Mouse (Mus musculus): ENCODE results near the gene Ccdc82. TPM values are rescaled to one million over a fixed set of nuclear protein-coding genes. Genes with fewer than 3 reads are reported as not detected.

Ccdc82 gene
- polyA plus RNA-seq, 1 experiment, result 5.4 TPM

DNA sequence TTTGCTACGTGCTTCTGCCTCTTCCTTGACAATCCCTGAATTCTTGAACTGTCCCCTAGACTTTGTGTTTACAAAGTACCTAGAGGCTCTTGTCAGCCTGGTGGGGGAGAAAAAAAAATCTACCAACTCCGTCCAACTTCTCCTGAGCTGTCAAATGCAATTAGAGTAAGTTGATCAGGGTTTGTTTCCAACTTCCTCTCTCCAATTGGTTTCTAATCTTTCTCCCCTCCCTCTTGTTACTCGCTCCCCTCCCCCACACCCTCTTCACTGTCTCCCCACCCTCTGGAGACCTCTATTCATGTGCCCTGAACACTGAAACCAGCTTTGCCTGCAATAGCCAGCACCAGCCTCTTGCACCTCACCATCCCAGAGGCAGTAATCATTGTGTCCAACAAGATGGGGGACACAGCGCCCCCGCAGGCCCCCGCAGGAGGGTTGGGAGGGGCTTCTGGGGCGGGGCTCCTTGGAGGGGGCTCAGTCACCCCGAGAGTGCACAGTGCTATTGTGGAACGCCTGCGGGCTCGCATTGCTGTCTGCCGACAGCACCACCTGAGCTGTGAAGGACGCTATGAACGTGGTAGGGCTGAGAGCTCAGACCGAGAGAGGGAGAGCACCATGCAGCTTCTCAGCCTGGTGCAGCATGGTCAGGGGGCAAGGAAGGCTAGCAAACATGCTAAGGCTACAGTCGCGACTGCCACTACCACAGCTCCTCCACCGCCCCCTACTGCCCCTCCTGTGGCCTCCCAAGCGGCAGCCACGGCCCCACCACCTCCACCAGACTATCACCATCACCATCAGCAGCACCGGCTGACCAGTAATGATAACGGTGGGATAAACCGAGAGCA lies 51.1 kb downstream of the Ccdc82 start, which contains the start of gene Maml2:
Gene Maml2 (plus strand): TSS at position 290 of the 845 bp plus-strand sequence.
- 9% methylated on average over 23 of the region's 23 CpGs for WGBS
- DNase-seq (ENCODE audit: low read depth, low spot score), result no peak

DNA sequence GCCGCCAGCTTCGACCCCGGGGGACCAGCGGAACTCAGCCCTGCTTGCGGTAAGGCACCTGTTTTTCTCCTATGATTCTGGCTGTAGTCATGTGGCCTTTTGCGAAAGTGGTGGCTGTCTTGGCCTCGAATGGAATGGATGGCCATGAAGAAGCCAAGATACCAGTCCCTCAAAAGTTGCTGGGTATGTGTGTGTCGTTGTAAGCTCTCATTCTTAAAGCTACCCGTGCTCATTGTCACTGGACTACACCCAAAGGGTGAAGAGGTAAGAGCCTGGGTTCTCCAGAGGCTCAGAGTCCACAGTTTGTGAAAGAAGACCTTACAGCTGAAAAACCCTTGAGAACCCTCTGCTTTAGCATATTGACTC lies 51.7 kb downstream of the Ccdc82 start:
- DNase-seq (ENCODE audit: low read depth, low spot score), result no peak
- 47% methylated on average over 9 of the region's 9 CpGs for WGBS

DNA sequence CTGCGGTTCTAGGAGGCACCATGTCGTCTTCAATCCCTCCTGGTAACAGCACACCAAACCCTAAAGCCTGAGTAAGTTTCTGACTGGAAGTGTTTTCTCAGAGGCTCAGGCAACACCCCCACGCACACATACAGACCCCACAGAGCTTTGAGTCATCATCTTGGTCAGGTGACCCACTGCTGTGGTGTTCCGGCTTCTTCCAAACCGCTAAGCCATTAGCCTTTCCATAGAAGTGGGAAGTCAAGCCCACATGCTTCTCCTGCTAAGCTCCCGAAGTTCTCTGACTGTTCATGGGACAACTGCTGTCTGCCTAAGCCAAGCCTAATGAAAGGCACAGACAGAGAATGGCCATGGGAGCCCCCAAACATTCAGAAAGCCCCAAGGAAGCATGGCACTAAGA lies 52.4 kb downstream of the Ccdc82 start:
- 77% methylated on average over 6 of the region's 6 CpGs for WGBS
- DNase-seq (ENCODE audit: low read depth, low spot score), result no peak

GRCm38 (mm10) chr9:13300041-13300441 lies 53.3 kb downstream of the Ccdc82 start:
- DNase-seq (ENCODE audit: low read depth, low spot score), result no peak
- WGBS, result 34% methylated on average over 3 of the region's 3 CpGs

- no peak for DNase-seq (ENCODE audit: low read depth, low spot score)
- 82% methylated on average over 9 of the region's 9 CpGs for WGBS
These were observed 54.4 kb downstream of the Ccdc82 start for GRCm38 (mm10) chr9:13300891-13301782.

GRCm38 (mm10) chr9:13302183-13302825 lies 55.5 kb downstream of the Ccdc82 start:
- 45% methylated on average over 6 of the region's 6 CpGs for WGBS
- no peak for DNase-seq (ENCODE audit: low read depth, low spot score)

DNA sequence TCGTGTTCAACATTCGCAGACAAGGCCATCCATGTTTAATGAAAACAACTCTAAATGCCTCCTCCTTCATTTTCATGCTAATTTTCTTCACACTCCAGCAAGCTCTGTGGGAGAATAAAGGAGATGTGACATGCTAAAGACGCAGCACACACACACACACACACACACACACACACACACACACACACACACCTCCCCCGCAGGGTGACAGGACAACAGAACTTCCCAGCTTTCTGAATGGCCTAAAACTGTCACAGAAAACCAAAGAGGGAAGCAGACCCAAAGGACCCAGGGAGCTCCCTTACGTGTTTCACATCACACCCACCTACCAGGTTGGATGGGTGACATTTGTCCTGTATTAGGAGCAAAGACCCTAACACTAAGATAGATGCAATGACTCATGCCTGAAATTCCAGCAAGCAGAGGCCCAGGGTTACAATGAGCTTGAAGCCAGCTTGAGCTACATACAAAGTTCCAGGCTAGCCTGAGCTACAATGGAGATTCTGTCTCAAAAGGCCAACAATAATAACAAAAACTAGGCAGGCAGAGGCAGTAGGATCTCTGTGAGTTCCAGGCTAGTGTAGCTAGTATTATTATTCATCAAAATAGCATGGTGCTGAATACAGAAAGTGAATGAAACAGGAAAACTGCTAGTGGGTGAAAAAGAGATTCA lies 56.5 kb downstream of the Ccdc82 start:
- 93% methylated on average over 5 of the region's 5 CpGs for WGBS
- DNase-seq (ENCODE audit: low read depth, low spot score), result no peak

DNA sequence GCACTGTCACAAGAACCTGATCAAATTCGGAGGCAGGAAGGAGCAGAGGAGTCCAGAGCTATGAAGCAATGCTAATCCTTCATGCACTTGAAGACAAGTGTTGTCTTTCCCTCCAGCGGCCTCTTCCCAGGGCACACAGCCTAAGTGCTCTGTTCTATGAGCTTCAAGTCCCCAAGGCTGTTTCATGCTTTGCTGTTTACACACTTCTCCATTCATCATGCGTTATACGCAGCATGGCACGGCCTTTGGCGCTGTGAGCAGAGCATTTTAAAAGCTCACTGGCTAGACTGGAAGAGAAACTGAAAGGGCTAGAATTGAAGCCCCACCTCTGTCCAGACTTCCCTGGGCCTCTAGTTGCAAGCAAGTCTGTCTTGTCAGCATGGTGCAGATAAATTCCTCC lies 57.2 kb downstream of the Ccdc82 start:
- WGBS, result 19% methylated on average over 6 of the region's 6 CpGs
- DNase-seq (ENCODE audit: low read depth, low spot score), result no peak

- WGBS, result 93% methylated on average over 3 of the region's 3 CpGs
- DNase-seq (ENCODE audit: low read depth, low spot score), result no peak
These were observed 59.7 kb downstream of the Ccdc82 start for GRCm38 (mm10) chr9:13306471-13306870.

GRCm38 (mm10) chr9:13307226-13307625 lies 60.5 kb downstream of the Ccdc82 start:
- DNase-seq (ENCODE audit: low read depth, low spot score), result no peak
- WGBS, result 72% methylated on average over 4 of the region's 4 CpGs

- DNase-seq (ENCODE audit: low read depth, low spot score), result no peak
- WGBS, result 57% methylated on average over 8 of the region's 8 CpGs
These were observed 62.0 kb downstream of the Ccdc82 start for GRCm38 (mm10) chr9:13308718-13309117.

DNA sequence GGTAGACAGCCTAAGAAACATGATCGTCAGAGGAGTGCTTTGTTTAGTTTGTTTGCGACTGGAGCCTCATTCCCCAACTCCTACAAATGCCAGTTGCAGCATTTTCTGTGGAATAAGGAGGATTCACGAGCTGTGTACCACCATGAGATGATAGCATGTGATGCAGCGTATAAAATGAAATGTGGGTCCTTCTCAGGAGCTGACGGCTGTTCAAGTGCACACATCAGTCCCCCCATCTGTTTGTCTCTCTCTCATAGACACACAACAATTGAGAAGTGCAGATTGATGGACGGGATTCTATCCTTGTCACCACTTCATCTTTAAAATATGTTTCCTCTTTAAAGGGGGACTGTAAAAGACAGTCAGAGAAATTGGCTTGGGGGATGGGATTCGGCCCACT lies 63.1 kb downstream of the Ccdc82 start:
- no peak for DNase-seq (ENCODE audit: low read depth, low spot score)
- 83% methylated on average over 7 of the region's 7 CpGs for WGBS

- DNase-seq (ENCODE audit: low read depth, low spot score), result no peak
- 80% methylated on average over 3 of the region's 3 CpGs for WGBS
These were observed 63.5 kb downstream of the Ccdc82 start for GRCm38 (mm10) chr9:13310236-13310635.

DNA sequence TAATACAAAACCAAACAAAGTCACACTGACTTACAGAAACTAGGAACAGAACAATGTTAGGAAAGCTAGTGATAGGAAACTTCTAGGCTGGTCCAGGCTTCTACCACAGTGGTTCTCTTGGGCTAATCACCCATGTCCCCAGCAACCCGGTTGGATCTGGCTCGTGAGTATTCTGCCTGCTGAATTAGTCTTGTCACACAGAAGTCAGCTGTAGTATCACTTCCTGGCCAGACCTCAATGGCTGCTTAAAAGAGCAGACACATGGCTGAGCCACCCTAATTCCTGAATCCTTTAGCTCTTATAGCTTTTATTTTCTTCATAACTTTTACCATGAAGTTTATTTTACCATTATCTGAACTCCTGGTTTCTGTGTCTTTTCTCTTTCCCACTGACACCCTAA lies 64.3 kb downstream of the Ccdc82 start:
- DNase-seq (ENCODE audit: low read depth, low spot score), result no peak
- WGBS, result 33% methylated on average over 2 of the region's 2 CpGs

DNA sequence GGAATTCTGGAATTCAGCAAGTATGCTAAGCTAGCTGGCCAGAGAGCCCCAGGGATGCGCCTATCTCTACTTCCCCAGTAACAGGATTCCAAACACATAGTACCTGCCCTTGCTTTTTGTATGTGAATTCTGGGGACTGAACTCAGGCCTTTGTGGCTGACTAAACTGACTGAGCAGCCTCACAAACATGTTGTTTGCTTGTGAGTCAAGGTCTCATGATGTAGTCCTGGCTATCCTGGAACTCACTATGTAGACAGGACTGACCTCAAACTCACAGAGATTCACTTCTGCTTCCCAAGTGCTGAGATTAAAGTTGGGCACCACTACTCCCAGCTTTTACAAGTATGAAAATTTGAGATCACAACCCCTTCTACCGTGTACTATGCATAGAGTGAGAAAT lies 67.2 kb downstream of the Ccdc82 start:
- no peak for DNase-seq (ENCODE audit: low read depth, low spot score)
- 91% methylated on average over 2 of the region's 2 CpGs for WGBS

DNA sequence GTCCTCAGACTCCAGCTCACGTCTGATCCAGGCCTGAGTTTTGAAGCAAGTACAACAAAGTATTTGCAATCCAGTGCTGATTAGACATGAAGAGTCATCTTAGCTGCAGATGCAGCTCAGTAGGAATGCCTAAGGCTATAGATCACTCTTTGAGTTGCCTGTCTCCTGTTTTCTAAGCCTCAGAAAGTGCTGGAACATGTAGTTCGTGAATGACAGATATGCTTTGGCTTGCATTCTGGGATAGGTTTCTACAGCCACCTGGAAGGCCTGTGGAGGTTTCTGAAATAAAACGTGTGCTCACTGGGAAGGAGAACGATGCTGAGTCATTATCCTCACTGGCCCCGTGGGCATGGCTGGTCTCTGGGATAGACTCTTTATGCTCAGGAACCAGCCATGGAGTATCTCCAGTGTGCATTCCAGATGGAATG lies 67.8 kb downstream of the Ccdc82 start:
- no peak for DNase-seq (ENCODE audit: low read depth, low spot score)
- WGBS, result 62% methylated on average over 5 of the region's 5 CpGs

- WGBS, result 67% methylated on average over 5 of the region's 5 CpGs
- DNase-seq (ENCODE audit: low read depth, low spot score), result no peak
These were observed 68.6 kb downstream of the Ccdc82 start for GRCm38 (mm10) chr9:13315393-13315792.

DNA sequence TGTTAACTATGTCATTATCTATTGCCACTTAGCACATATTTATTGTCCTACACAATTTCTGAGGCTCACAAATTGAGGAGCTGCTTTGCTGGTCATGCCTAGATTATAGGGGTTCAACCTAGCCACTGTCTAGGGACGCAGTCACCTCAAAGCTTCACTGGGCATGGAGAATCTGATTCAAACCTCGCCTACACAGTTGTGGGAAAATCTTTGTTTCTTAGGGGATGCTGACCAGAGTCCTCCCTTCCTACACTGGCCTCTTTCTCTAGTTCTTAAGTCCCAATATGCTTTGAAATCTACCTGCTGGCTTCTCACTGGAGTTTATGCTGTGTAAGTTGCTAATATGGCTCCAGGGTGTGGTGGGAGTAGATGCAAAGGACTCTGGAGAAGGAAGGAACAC lies 72.8 kb downstream of the Ccdc82 start:
- no peak for DNase-seq (ENCODE audit: low read depth, low spot score)
- WGBS, result 84% methylated on average over 2 of the region's 2 CpGs

- WGBS, result 85% methylated on average over 5 of the region's 5 CpGs
These were observed 74.1 kb downstream of the Ccdc82 start for GRCm38 (mm10) chr9:13320800-13321364.

More at GRCm38 (mm10) chr9:13320800-13321364, 74.1 kb downstream of the Ccdc82 start:
- DNase-seq (ENCODE audit: low read depth, low spot score), result no peak

Data from large intestine, adult 2 months (tissue).